Mouse (Mus musculus) forebrain, embryonic 14.5 days (tissue): ENCODE data around the gene Lnpk. TPM values are rescaled to one million over a fixed set of nuclear protein-coding genes. Genes with fewer than 3 reads are reported as not detected.

ENCODE experiments used
- ATAC-seq: fragments of 200-750 bp; cut with Nextera tagmentation; 2 replicates; pipeline ENCODE4 v1.8.0; 2017; ENCODE audit warnings: mild to moderate bottlenecking, moderate library complexity
- DNase-seq: peaks from one replicate; pipeline ENCODE4 v3.0.0-alpha.2; 2015; ENCODE audit warnings: low spot score
- H3K27ac ChIP-seq: fragments of 300-500 bp; sonication (generic); 2 replicates; pipeline ENCODE4 v1.5.1; 2014; ENCODE audit warnings: low read depth, mild to moderate bottlenecking, control low read depth, low read length, moderate library complexity
- H3K27me3 ChIP-seq: fragments of 300-500 bp; sonication (generic); replicated peaks from 2 replicates; pipeline ENCODE4 v1.6.1; 2014; ENCODE audit warnings: low read length, control low read depth, mixed read lengths; ENCODE audit not compliant: control insufficient read depth, insufficient read depth
- H3K36me3 ChIP-seq: fragments of 300-500 bp; sonication (generic); 2 replicates; pipeline ENCODE4 v1.6.1; 2014; ENCODE audit warnings: low read length, control low read depth; ENCODE audit not compliant: control insufficient read depth, insufficient read depth
- H3K4me1 ChIP-seq: fragments of 300-500 bp; sonication (generic); 2 replicates; pipeline ENCODE4 v1.6.1; 2014; ENCODE audit warnings: antibody characterized with exemption, low read length, control low read depth; ENCODE audit not compliant: control insufficient read depth, insufficient read depth
- H3K4me2 ChIP-seq: fragments of 300-500 bp; sonication (generic); 2 replicates; pipeline ENCODE4 v1.6.1; 2014; ENCODE audit warnings: mild to moderate bottlenecking, control low read depth, low read length
- H3K4me3 ChIP-seq: fragments of 300-500 bp; sonication (generic); 2 replicates; pipeline ENCODE4 v1.5.1; 2014; ENCODE audit warnings: low read depth, low read length, control low read depth
- H3K9ac ChIP-seq: fragments of 300-500 bp; sonication (generic); 2 replicates; pipeline ENCODE4 v1.6.1; 2014; ENCODE audit warnings: mild to moderate bottlenecking, low read length, control low read depth, moderate library complexity
- H3K9me3 ChIP-seq: fragments of 300-500 bp; sonication (generic); replicated peaks from 2 replicates; pipeline ENCODE4 v1.6.1; 2016; ENCODE audit warnings: low read length, control low read depth, mixed read lengths; ENCODE audit not compliant: control insufficient read depth
- WGBS: fragments of 180-500 bp; shearing (Covaris S2); extraction: QIAGEN DNeasy Blood & Tissue Kit; methylation state at CpG from one replicate; pipeline ENCODE4 v1.1.7; 2014; 5-methylcytosine and 5-hydroxymethylcytosine counted together
- polyA plus RNA-seq: library from polyadenylated mRNA; unstranded; fragments of >200 nt; fragmentation: Nextera tagmentation; extraction: Ambion mirVana; gene quantifications from 2 replicates; pipeline ENCODE4 v1.2.1, GENCODE M21; 2014

The Lnpk gene
- 33.3 and 48.8 TPM in 2 replicates for polyA plus RNA-seq

DNA sequence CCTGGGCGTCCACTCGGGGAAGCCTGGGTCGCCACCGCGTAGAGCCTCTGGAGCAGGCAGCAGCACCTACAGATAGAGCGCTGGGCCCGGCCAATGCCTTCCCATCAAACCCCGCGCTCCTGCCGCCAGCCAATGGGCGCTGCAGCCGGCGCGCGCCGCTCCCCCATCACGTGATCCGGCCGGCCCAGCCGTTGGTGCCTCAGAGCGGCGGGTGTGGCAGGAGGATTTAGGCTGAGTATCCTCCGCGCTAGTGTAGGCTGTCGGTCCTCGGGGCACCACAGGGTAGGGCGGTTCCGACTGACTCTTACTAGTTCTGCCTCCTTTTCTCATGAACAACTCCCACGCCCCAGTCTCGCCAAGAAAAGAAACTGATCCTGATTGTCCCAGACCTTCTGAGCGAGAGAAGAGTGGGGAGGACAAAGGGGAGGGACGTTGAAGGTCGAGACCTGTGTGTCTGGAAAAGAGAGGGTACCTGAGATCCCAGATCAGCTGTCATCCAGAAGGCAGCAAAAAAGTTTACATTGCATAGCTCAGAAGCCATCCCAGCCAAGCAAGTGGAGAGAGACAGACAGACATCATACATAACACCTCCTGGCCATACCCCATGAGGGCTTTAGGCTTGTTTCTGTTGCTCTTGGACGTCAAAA is at the start of gene Lnpk:
Gene Lnpk (minus strand): TSS at position 593 of the 647 bp plus-strand sequence.
- Histone ChIP-seq H3K9me3 (no peaks in the 10 kb centered on the region), H3K27ac (peak within 1 kb of the TSS; percentile 75)
- ATAC-seq = peak; percentile 100

DNA sequence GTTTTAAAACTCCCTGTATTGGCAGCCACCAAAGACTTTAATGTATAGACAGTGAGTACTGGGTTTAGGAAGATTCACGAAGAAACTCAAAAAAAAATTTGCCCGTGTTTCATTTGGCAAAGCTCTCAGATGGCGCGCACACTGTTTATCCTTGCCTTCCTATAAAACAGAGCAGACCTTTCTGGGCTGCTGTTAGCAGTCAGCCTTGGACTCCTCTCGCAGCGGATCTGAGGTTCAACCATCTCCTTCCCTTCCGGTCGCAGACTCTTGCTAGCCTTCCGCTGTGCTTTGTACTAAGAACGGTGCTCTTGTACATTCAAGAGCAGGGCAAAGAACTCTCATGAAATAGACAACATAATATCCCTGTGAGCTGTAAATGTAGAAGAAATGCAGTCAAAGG is 41.1 kb upstream of the Lnpk start:
- ATAC-seq = no peak
- no peak overlapping the region for H3K4me3 ChIP-seq
- no peaks in the 10 kb centered on the region for H3K4me1 ChIP-seq
- no peaks in the 10 kb centered on the region for H3K9me3 ChIP-seq
- no peak for DNase-seq
- no peaks in the 10 kb centered on the region for H3K36me3 ChIP-seq
- no peak overlapping the region for H3K27ac ChIP-seq
- H3K4me2 ChIP-seq = no peak overlapping the region
- H3K9ac ChIP-seq = no peak overlapping the region
- 88% methylated on average over 10 of the region's 10 CpGs for WGBS
- H3K27me3 ChIP-seq = no peaks in the 10 kb centered on the region

More for the DNA sequence above, at the start of gene Lnpk:
- WGBS = under 1% methylated on average over 31 of the region's 34 CpGs
- Histone ChIP-seq H3K27me3 (no peaks in the 10 kb centered on the region), H3K9ac (peak within 1 kb of the TSS; percentile 94), H3K4me3 (peak within 1 kb of the TSS; percentile 96), H3K36me3 (no peaks in the 10 kb centered on the region), H3K4me2 (peak within 1 kb of the TSS; percentile 85), H3K4me1 (peaks cover 7% of the 10 kb centered on the region; the same call in 1 of the 2 replicates)
- peak; percentile 95 for DNase-seq

DNA sequence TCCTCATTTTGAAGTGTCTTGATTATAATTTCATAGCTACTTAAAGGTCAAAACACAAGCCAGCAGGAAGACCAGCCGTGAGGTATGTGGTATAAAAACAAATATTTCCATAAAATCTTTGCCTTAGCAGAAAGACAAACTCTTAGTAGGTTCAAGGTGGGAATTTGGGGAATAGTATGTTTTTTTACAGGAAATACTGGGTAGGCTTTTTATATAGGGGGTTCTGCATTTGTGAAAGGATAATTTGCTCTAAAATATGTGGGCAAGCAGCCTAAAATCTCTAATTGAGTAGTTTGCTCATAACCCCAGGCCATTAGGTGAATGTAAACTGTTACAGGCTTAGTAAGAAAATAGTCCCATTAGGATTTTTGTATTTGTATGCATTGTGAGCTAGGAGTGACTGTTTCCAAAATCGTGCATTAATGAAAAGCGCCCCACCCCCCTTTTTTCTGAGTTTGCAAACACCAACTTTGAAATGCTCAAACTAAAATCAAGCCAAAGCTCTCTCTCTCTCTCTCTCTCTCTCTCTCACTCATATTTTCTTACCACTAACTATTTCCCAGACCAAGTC is 40.5 kb upstream of the Lnpk start:
- no peaks in the 10 kb centered on the region for H3K36me3 ChIP-seq
- no peak for ATAC-seq
- no peak overlapping the region for H3K4me3 ChIP-seq
- H3K9ac ChIP-seq = no peak overlapping the region
- WGBS = 83% methylated on average over 3 of the region's 3 CpGs
- H3K9me3 ChIP-seq = no peaks in the 10 kb centered on the region
- H3K4me1 ChIP-seq = no peaks in the 10 kb centered on the region
- no peaks in the 10 kb centered on the region for H3K27me3 ChIP-seq
- H3K4me2 ChIP-seq = no peak overlapping the region
- H3K27ac ChIP-seq = no peak overlapping the region
- no peak for DNase-seq

DNA sequence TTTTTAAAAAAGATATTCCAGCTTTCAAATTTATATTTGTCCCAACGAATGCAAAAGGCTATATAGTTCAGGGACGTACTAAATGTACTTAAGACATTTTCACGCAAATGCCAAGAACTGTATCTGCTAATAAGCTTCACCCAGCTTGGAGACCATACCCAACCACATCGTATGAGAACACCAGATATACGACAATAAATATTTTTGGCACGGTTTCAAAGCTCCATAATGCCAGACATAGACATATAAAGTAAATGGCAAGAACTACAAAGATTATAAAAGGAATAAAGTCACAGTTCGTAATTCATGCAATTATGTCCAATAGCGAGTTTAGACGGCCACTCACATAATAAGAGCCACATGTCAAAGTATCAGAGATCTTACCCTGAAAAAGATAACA is 38.5 kb upstream of the Lnpk start:
- Histone ChIP-seq H3K36me3 (no peaks in the 10 kb centered on the region), H3K4me3 (no peak overlapping the region), H3K4me1 (no peaks in the 10 kb centered on the region), H3K9ac (no peak overlapping the region), H3K27ac (no peak overlapping the region), H3K27me3 (no peaks in the 10 kb centered on the region), H3K9me3 (no peaks in the 10 kb centered on the region), H3K4me2 (no peak overlapping the region)
- WGBS = 89% methylated on average over 9 of the region's 9 CpGs
- ATAC-seq (no peak), DNase-seq (peak; percentile 8)

DNA sequence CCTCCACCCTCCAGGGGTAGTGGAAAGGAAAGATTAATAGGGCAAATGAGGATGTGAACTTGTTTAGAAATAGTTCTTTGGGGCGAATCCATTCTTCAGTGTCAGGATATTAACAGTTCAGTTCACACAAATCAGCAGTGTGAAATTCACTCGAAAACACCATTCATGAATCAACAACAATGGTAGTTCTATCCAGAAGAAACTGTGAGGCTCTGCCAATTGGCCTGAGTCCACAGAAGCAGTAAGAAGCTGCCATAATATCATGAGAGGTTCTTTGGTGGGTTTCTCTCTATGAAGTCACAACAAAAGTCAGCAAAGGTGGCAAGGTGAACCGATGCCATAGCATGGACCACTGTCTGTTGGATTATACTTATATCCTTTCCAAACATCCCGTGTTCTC is 32.2 kb upstream of the Lnpk start:
- Histone ChIP-seq H3K9ac (no peak overlapping the region), H3K4me3 (no peak overlapping the region), H3K27ac (no peak overlapping the region), H3K27me3 (no peaks in the 10 kb centered on the region), H3K4me1 (no peaks in the 10 kb centered on the region), H3K36me3 (no peaks in the 10 kb centered on the region), H3K4me2 (no peak overlapping the region), H3K9me3 (no peaks in the 10 kb centered on the region)
- 70% methylated on average over 4 of the region's 4 CpGs for WGBS
- peak; percentile 50 for DNase-seq
- no peak for ATAC-seq

DNA sequence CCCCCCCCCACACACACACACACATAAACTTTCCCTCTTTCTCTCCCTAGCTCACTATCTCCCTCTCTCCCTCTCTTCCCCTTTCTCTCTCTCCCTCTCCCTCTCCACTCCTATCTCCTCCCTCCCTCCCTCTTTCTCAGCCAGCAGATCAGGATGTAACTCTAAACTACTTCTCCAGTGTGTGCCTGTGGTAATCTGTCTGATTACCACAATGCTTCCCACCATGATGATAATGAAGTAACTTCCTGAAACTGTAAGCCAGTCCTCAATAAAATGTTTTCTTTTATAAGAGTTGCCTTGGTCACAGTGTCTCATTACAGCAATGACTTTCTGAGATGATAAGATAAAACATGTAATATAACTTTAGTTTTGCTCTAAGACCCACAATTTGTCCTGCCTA is 30.1 kb upstream of the Lnpk start:
- Histone ChIP-seq H3K36me3 (no peaks in the 10 kb centered on the region), H3K27ac (no peak overlapping the region), H3K4me3 (no peak overlapping the region), H3K4me1 (no peaks in the 10 kb centered on the region), H3K4me2 (no peak overlapping the region), H3K27me3 (no peaks in the 10 kb centered on the region), H3K9me3 (no peaks in the 10 kb centered on the region), H3K9ac (no peak overlapping the region)
- ATAC-seq = no peak
- no peak for DNase-seq

DNA sequence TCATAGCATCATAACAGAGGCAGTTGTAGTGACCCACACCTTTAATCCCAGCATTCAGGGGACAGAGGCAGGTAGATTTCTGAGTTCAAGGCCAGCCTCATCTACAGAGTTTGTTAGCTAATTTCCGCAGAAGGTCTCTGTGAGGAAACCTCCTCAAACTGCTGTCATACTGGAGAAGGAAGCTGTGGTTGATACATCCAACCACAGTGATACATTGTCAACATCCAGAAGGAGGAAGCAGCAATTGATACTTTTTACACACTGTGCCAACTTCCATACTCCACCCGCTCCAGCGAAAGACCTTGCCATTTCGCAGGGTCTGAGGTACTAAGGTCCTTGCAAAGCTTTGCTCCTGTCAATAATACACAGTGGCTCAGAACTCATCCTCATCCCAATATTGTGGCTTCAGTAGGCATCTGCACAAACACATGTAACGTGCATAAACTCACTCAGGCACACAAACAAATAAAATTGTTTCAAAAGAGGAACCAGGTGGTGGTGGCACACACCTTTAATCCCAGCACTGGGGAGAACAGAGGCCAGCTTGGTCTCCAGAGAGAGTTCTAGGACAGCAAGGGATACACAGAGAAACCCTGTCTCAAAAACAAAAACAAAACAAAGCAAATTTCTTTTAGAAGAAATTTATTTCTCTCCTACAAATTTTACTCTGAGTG is 27.0 kb upstream of the Lnpk start:
- ATAC-seq (no peak), DNase-seq (no peak)
- Histone ChIP-seq H3K27me3 (no peaks in the 10 kb centered on the region), H3K4me2 (no peak overlapping the region), H3K4me1 (no peaks in the 10 kb centered on the region), H3K4me3 (no peak overlapping the region), H3K9ac (no peak overlapping the region), H3K27ac (no peak overlapping the region), H3K9me3 (no peaks in the 10 kb centered on the region), H3K36me3 (no peaks in the 10 kb centered on the region)
- 88% methylated on average over 5 of the region's 5 CpGs for WGBS

DNA sequence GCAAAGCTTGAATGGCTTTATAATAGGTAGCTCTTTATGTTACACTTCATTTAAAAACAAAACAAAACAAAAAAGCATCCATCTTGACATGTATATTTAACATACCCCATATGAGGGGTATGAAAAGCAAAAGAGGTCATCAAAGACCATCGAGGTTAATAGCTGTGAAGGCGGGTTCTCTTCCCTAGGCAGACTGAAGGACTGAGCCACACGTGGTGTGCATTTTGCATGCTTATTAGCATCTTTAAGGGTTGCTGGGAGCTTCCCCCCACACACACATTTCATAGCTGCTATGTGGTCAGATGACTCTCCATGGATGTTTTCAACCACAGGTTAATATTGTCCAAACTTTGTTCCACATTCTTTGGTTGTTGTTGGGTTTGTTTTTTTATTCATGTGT is 24.8 kb upstream of the Lnpk start:
- H3K27ac ChIP-seq = no peak overlapping the region
- no peaks in the 10 kb centered on the region for H3K36me3 ChIP-seq
- no peak overlapping the region for H3K4me3 ChIP-seq
- no peak overlapping the region for H3K9ac ChIP-seq
- no peaks in the 10 kb centered on the region for H3K27me3 ChIP-seq
- H3K4me1 ChIP-seq = no peaks in the 10 kb centered on the region
- 54% methylated on average over 3 of the region's 3 CpGs for WGBS
- H3K9me3 ChIP-seq = no peaks in the 10 kb centered on the region
- H3K4me2 ChIP-seq = no peak overlapping the region
- DNase-seq (no peak), ATAC-seq (no peak)

DNA sequence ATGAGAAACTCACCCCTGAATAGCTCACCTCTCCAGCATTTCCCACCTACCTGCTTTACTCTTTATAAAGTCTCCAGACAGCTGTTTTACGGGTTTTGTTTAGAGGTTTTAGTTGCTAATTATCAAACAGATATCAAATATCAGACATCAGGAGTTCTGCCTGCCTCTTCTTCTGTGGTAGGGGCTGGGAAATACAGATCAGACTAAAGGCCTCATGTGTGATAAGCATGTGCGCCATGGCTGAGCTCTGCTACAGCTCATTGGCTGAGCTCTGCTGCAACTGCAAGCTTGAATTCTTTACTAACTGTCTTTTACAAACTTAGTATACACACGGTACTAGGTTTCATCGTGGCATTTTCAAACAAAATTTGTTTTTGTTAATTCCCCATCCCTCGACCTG is 23.2 kb upstream of the Lnpk start:
- no peaks in the 10 kb centered on the region for H3K36me3 ChIP-seq
- no peaks in the 10 kb centered on the region for H3K9me3 ChIP-seq
- no peak for DNase-seq
- H3K27ac ChIP-seq = no peak overlapping the region
- H3K4me2 ChIP-seq = no peak overlapping the region
- WGBS = 81% methylated on average over 5 of the region's 5 CpGs
- H3K4me1 ChIP-seq = no peaks in the 10 kb centered on the region
- ATAC-seq = no peak
- no peak overlapping the region for H3K9ac ChIP-seq
- H3K4me3 ChIP-seq = no peak overlapping the region
- no peaks in the 10 kb centered on the region for H3K27me3 ChIP-seq
